Mouse (Mus musculus): ENCODE data around the gene Ltbp1.

GRCm38 (mm10) chr17:75235781-75236180 lies 230.4 kb downstream of the Ltbp1 start:
- TF ChIP-seq POLR2A (IDR thresholded peaks at IDR 0.05; ENCODE audit: borderline replicate concordance, extremely low read depth, low read depth, low read length) (no peak), CTCF (IDR thresholded peaks at IDR 0.05; ENCODE audit: insufficient read depth, low read length) (no peak)
